Mouse (Mus musculus): ENCODE data around the gene Slc6a21. TPM values are rescaled to one million over a fixed set of nuclear protein-coding genes. Genes with fewer than 3 reads are reported as not detected.

The Slc6a21 gene
- polyA plus RNA-seq, 1 experiment from 2014 or later, result not detected

GRCm38 (mm10) chr7:45302626-45303025 is 25.3 kb downstream of the Slc6a21 start:
- 57% methylated on average over 8 of the region's 8 CpGs for WGBS
- Histone ChIP-seq H3K27me3 (replicated peaks) (0 out of 2 replicates have a peak, but pooled peaks cover 4% of the 10 kb centered on the region), H3K36me3 (no peaks in the 10 kb centered on the region), H3K4me1 (peaks cover 30% of the 10 kb centered on the region), H3K4me2 (no peak overlapping the region), H3K27ac (replicated peaks) (no peak overlapping the region), H3K9me3 (replicated peaks) (no peaks in the 10 kb centered on the region), H3K4me3 (replicated peaks) (no peak overlapping the region), H3K9ac (replicated peaks) (no peak overlapping the region)
- no peak for ATAC-seq (ENCODE audit: low FRiP score)

GRCm38 (mm10) chr7:45304869-45305268 is 27.6 kb downstream of the Slc6a21 start:
- 0 out of 2 replicates have a peak overlapping the region, but pooled peaks have one; percentile 10 for H3K9ac ChIP-seq (replicated peaks)

GRCm38 (mm10) chr7:45305275-45305674 is 28.0 kb downstream of the Slc6a21 start:
- 0 out of 2 replicates have a peak overlapping the region, but pooled peaks have one; percentile 10 for H3K9ac ChIP-seq (replicated peaks)
- no peaks in the 10 kb centered on the region for H3K9me3 ChIP-seq (replicated peaks)
- WGBS, result 3% methylated on average over 17 of the region's 17 CpGs
- peak; percentile 43; the same call in 1 of the 2 replicates for ATAC-seq (ENCODE audit: low FRiP score)
- no peaks in the 10 kb centered on the region for H3K36me3 ChIP-seq
- peaks cover 29% of the 10 kb centered on the region for H3K4me1 ChIP-seq
- no peaks in the 10 kb centered on the region for H3K27me3 ChIP-seq (replicated peaks)
- H3K4me3 ChIP-seq (replicated peaks), result peak overlapping the region; percentile 25
- H3K27ac ChIP-seq (replicated peaks), result no peak overlapping the region
- peak overlapping the region; percentile 53 for H3K4me2 ChIP-seq

More at GRCm38 (mm10) chr7:45304869-45305268, 27.6 kb downstream of the Slc6a21 start:
- WGBS, result 18% methylated on average over 10 of the region's 13 CpGs
- Histone ChIP-seq H3K4me1 (peaks cover 33% of the 10 kb centered on the region), H3K9me3 (replicated peaks) (no peaks in the 10 kb centered on the region), H3K4me3 (replicated peaks) (peak overlapping the region; percentile 25), H3K27me3 (replicated peaks) (no peaks in the 10 kb centered on the region), H3K4me2 (peak overlapping the region; percentile 53), H3K27ac (replicated peaks) (no peak overlapping the region), H3K36me3 (no peaks in the 10 kb centered on the region)
- ATAC-seq (ENCODE audit: low FRiP score), result 0 out of 2 replicates have a peak, but pooled peaks have one; percentile 19

GRCm38 (mm10) chr7:45308551-45309240 is 31.4 kb downstream of the Slc6a21 start:
- Histone ChIP-seq H3K9me3 (replicated peaks) (no peaks in the 10 kb centered on the region), H3K4me2 (no peak overlapping the region), H3K36me3 (no peaks in the 10 kb centered on the region), H3K27ac (replicated peaks) (no peak overlapping the region), H3K4me1 (peaks cover 29% of the 10 kb centered on the region), H3K9ac (replicated peaks) (0 out of 2 replicates have a peak overlapping the region, but pooled peaks have one; percentile 17), H3K27me3 (replicated peaks) (no peaks in the 10 kb centered on the region), H3K4me3 (replicated peaks) (no peak overlapping the region)
- ATAC-seq (ENCODE audit: low FRiP score), result no peak
- 73% methylated on average over 15 of the region's 15 CpGs for WGBS

- H3K27ac ChIP-seq (replicated peaks), result no peak overlapping the region
- no peak overlapping the region for H3K4me3 ChIP-seq (replicated peaks)
- 16% methylated on average over 9 of the region's 9 CpGs for WGBS
- 0 out of 2 replicates have a peak overlapping the region, but pooled peaks have one; percentile 17 for H3K9ac ChIP-seq (replicated peaks)
- peaks cover 30% of the 10 kb centered on the region for H3K4me1 ChIP-seq
- no peak overlapping the region for H3K4me2 ChIP-seq
- no peaks in the 10 kb centered on the region for H3K9me3 ChIP-seq (replicated peaks)
- no peak for ATAC-seq (ENCODE audit: low FRiP score)
- no peaks in the 10 kb centered on the region; the same call in 1 of the 2 replicates for H3K36me3 ChIP-seq
- no peaks in the 10 kb centered on the region for H3K27me3 ChIP-seq (replicated peaks)
These were observed 32.1 kb downstream of the Slc6a21 start for GRCm38 (mm10) chr7:45309455-45309854.

- Histone ChIP-seq H3K36me3 (no peaks in the 10 kb centered on the region; the same call in 1 of the 2 replicates), H3K9ac (replicated peaks) (no peak overlapping the region), H3K4me2 (no peak overlapping the region), H3K4me1 (peaks cover 19% of the 10 kb centered on the region), H3K9me3 (replicated peaks) (no peaks in the 10 kb centered on the region), H3K27me3 (replicated peaks) (no peaks in the 10 kb centered on the region), H3K4me3 (replicated peaks) (no peak overlapping the region), H3K27ac (replicated peaks) (no peak overlapping the region)
- no peak for ATAC-seq (ENCODE audit: low FRiP score)
- 72% methylated on average over 8 of the region's 8 CpGs for WGBS
These were observed 34.7 kb downstream of the Slc6a21 start for GRCm38 (mm10) chr7:45312023-45312422.

GRCm38 (mm10) chr7:45312686-45313453 is 35.6 kb downstream of the Slc6a21 start:
- Histone ChIP-seq H3K27me3 (replicated peaks) (no peaks in the 10 kb centered on the region), H3K27ac (replicated peaks) (peak overlapping the region; percentile 24; the same call in 1 of the 2 replicates), H3K9me3 (replicated peaks) (no peaks in the 10 kb centered on the region), H3K4me3 (replicated peaks) (no peak overlapping the region), H3K4me1 (peaks cover 19% of the 10 kb centered on the region), H3K4me2 (peak overlapping the region; percentile 7; the same call in 1 of the 2 replicates), H3K36me3 (peaks cover 3% of the 10 kb centered on the region), H3K9ac (replicated peaks) (no peak overlapping the region)
- ATAC-seq (ENCODE audit: low FRiP score), result no peak
- 20% methylated on average over 10 of the region's 10 CpGs for WGBS

- peaks cover 19% of the 10 kb centered on the region for H3K4me1 ChIP-seq
- H3K27me3 ChIP-seq (replicated peaks), result no peaks in the 10 kb centered on the region
- WGBS, result 17% methylated on average over 9 of the region's 9 CpGs
- ATAC-seq (ENCODE audit: low FRiP score), result no peak
- peaks cover 4% of the 10 kb centered on the region for H3K36me3 ChIP-seq
- H3K27ac ChIP-seq (replicated peaks), result peak overlapping the region; percentile 10; the same call in 1 of the 2 replicates
- no peaks in the 10 kb centered on the region for H3K9me3 ChIP-seq (replicated peaks)
- no peak overlapping the region for H3K4me3 ChIP-seq (replicated peaks)
- peak overlapping the region; percentile 7; the same call in 1 of the 2 replicates for H3K4me2 ChIP-seq
- no peak overlapping the region for H3K9ac ChIP-seq (replicated peaks)
These were observed 36.2 kb downstream of the Slc6a21 start for GRCm38 (mm10) chr7:45313495-45313894.

- Histone ChIP-seq H3K36me3 (peaks cover 4% of the 10 kb centered on the region), H3K27ac (replicated peaks) (no peak overlapping the region), H3K4me3 (replicated peaks) (no peak overlapping the region), H3K4me2 (no peak overlapping the region), H3K9me3 (replicated peaks) (no peaks in the 10 kb centered on the region), H3K4me1 (peaks cover 15% of the 10 kb centered on the region), H3K27me3 (replicated peaks) (no peaks in the 10 kb centered on the region), H3K9ac (replicated peaks) (no peak overlapping the region)
- no peak for ATAC-seq (ENCODE audit: low FRiP score)
- 88% methylated on average over 10 of the region's 10 CpGs for WGBS
These were observed 37.9 kb downstream of the Slc6a21 start for GRCm38 (mm10) chr7:45315182-45315701.

- no peak for ATAC-seq (ENCODE audit: low FRiP score)
- Histone ChIP-seq H3K36me3 (peaks cover 4% of the 10 kb centered on the region), H3K9me3 (replicated peaks) (no peaks in the 10 kb centered on the region), H3K27ac (replicated peaks) (no peak overlapping the region), H3K4me3 (replicated peaks) (no peak overlapping the region), H3K9ac (replicated peaks) (no peak overlapping the region), H3K4me1 (peaks cover 15% of the 10 kb centered on the region), H3K27me3 (replicated peaks) (no peaks in the 10 kb centered on the region), H3K4me2 (no peak overlapping the region)
- WGBS, result 92% methylated on average over 14 of the region's 14 CpGs
These were observed 39.2 kb downstream of the Slc6a21 start for GRCm38 (mm10) chr7:45316536-45316935.

- no peak overlapping the region for H3K27ac ChIP-seq (replicated peaks)
- no peaks in the 10 kb centered on the region for H3K9me3 ChIP-seq (replicated peaks)
- peaks cover 13% of the 10 kb centered on the region; the same call in 1 of the 2 replicates for H3K36me3 ChIP-seq
- no peak overlapping the region for H3K4me2 ChIP-seq
- ATAC-seq (ENCODE audit: low FRiP score), result no peak
- 84% methylated on average over 4 of the region's 4 CpGs for WGBS
- H3K4me3 ChIP-seq (replicated peaks), result no peak overlapping the region
- no peaks in the 10 kb centered on the region for H3K4me1 ChIP-seq
- H3K9ac ChIP-seq (replicated peaks), result no peak overlapping the region
- H3K27me3 ChIP-seq (replicated peaks), result no peaks in the 10 kb centered on the region
These were observed 44.9 kb downstream of the Slc6a21 start for GRCm38 (mm10) chr7:45322245-45322644.
